Mouse (Mus musculus) bone marrow macrophage, adult 2 months (primary cell): Measurements from ENCODE around the gene Pde4a.

ENCODE experiments used
- CTCF ChIP-seq: IDR thresholded peaks from 2 replicates; pipeline ENCODE4 v1.5.1; 2012; ENCODE audit warnings: low read depth, mild to moderate bottlenecking, low read length, moderate library complexity
- POLR2A ChIP-seq: IDR thresholded peaks from 2 replicates; pipeline ENCODE4 v1.6.1; 2012; ENCODE audit warnings: mild to moderate bottlenecking, low read depth, low read length, borderline replicate concordance

GRCm38 (mm10) chr9:21250509-21250908, 85.0 kb downstream of the Pde4a start:
- no peak for TF ChIP-seq CTCF
- no peak for TF ChIP-seq POLR2A
